Mouse (Mus musculus): ENCODE measurements around the gene Lnx1.

- TF ChIP-seq CTCF (conservative IDR thresholded peaks at IDR 0.05; ENCODE audit: low read length) (no peak), NANOG (IDR thresholded peaks at IDR 0.05; ENCODE audit: borderline replicate concordance, low read length) (no peak), POU5F1 (IDR thresholded peaks at IDR 0.05; ENCODE audit: borderline replicate concordance, low read length) (no peak)
These were observed 55.1 kb downstream of the Lnx1 start for GRCm38 (mm10) chr5:74647584-74647984.

All from E14TG2a.4 (cell line).